Mouse (Mus musculus) hindbrain, embryonic 10.5 days (tissue): Measurements from ENCODE around the gene 4930404H24Rik. TPM values are rescaled to one million over a fixed set of nuclear protein-coding genes. Genes with fewer than 3 reads are reported as not detected.
"Not testable (repeated sequence)": the region's sequence is repeated elsewhere in the genome, so short reads cannot be mapped to it uniquely, and the experiment has no call there.

ENCODE experiments used
- DNase-seq: peaks from one replicate; pipeline ENCODE4 v3.0.0-alpha.2; 2017; ENCODE audit warnings: low spot score
- H3K27ac ChIP-seq: fragments of 300-500 bp; sonication (generic); 2 replicates; pipeline ENCODE4 v1.5.1; 2016; ENCODE audit warnings: mild to moderate bottlenecking, moderate library complexity
- H3K27me3 ChIP-seq: fragments of 300-500 bp; sonication (generic); 2 replicates; pipeline ENCODE4 v1.6.1; 2016; ENCODE audit warnings: mild to moderate bottlenecking; ENCODE audit not compliant: poor library complexity, insufficient read depth, severe bottlenecking
- H3K36me3 ChIP-seq: fragments of 300-500 bp; sonication (generic); 2 replicates; pipeline ENCODE4 v1.6.1; 2016; ENCODE audit warnings: mild to moderate bottlenecking, moderate library complexity
- H3K4me1 ChIP-seq: fragments of 300-500 bp; sonication (generic); replicated peaks from 2 replicates; pipeline ENCODE4 v1.6.1; 2016; ENCODE audit warnings: mild to moderate bottlenecking
- H3K4me3 ChIP-seq: fragments of 300-500 bp; sonication (generic); 2 replicates; pipeline ENCODE4 v1.5.1; 2016; ENCODE audit warnings: mild to moderate bottlenecking, moderate library complexity
- H3K9me3 ChIP-seq: fragments of 300-500 bp; sonication (generic); 2 replicates; pipeline ENCODE4 v1.6.1; 2016; ENCODE audit warnings: mild to moderate bottlenecking, moderate library complexity
- WGBS: fragments of 180-500 bp; shearing (Covaris S2); methylation state at CpG from one replicate; pipeline ENCODE4 v1.1.7; 2016; 5-methylcytosine and 5-hydroxymethylcytosine counted together
- polyA plus RNA-seq: library from polyadenylated mRNA; unstranded; fragments of >200 nt; fragmentation: Nextera tagmentation; extraction: Ambion mirVana; gene quantifications from 2 replicates; pipeline ENCODE4 v1.2.1, GENCODE M21; 2016

The 4930404H24Rik gene
- polyA plus RNA-seq, 1 experiment from 2014 or later: not detected

DNA sequence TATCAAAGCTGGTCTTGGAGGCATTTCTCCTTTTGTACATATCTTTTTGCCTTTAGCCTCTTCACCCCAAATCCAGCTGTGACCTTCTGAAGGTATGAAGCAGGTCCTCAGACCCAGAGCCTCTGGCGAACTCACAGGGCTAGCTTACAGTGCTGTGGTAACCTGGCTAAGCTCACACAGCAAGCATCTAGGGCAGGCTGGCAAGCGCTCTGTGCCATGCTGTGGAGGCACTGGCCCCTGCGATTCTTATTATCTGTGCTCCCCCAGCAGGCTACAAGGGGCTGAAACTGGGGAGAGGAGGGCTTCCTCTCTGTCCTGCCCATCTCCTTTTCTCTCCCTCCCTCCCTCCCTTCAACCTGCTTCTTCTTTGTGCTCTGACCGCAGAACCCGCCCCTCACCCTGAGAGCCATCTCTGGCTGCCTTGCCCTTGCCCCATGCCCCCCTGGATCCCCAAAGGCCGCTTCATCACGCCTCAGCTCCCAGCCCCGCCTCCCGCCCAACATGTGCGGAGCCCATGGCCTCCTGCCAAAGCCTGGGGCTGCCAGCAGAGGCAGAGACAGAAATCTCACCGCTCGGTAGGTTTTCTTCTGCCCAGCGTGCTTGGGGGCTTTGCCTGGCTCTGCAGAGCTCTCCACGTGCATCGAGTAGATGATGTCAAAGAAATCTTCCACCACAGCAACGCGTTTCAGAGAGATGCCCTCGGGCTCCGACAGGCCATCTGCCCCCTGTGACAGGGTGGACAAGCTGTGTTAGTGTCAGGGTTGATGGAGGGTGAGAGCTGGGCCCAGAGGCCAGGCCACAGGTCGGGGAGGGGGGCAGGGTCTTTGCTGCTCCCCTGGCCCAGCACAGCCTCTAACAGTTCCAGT lies 9.2 kb upstream of the 4930404H24Rik start:
- Histone ChIP-seq H3K36me3 (no peaks in the 10 kb centered on the region), H3K9me3 (no peaks in the 10 kb centered on the region), H3K27me3 (peaks cover 51% of the 10 kb centered on the region), H3K4me1 (peaks cover 56% of the 10 kb centered on the region), H3K4me3 (peak overlapping the region; percentile 28), H3K27ac (peak overlapping the region; percentile 82)
- WGBS: 7% methylated on average over 20 of the region's 20 CpGs
- peak; percentile 56 for DNase-seq

DNA sequence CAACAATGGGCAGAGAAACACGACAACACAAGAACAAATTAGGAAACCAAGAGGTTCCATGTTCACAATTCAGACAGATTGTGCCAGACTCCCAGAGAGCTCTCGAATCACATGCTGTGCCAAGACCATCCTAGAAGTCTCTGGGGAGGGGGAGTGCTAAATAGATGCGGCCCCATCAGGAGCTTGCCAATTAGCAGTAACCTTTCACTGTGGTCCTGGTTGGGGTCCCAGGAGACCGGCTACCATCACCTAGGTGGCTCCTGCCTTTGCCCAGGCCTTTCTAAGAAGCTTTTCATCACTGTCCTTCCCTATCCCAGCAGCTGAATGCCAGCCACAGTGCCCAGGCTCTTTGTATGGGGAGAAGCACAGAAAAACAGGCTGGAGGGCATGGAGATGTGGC lies 8.5 kb upstream of the 4930404H24Rik start:
- no peak for DNase-seq
- H3K36me3 ChIP-seq: no peaks in the 10 kb centered on the region
- peak overlapping the region; percentile 82 for H3K27ac ChIP-seq
- H3K4me3 ChIP-seq: peak overlapping the region; percentile 28; the same call in 1 of the 2 replicates
- peaks cover 49% of the 10 kb centered on the region for H3K4me1 ChIP-seq
- H3K27me3 ChIP-seq: peaks cover 55% of the 10 kb centered on the region
- no peaks in the 10 kb centered on the region for H3K9me3 ChIP-seq
- 42% methylated on average over 4 of the region's 4 CpGs for WGBS

DNA sequence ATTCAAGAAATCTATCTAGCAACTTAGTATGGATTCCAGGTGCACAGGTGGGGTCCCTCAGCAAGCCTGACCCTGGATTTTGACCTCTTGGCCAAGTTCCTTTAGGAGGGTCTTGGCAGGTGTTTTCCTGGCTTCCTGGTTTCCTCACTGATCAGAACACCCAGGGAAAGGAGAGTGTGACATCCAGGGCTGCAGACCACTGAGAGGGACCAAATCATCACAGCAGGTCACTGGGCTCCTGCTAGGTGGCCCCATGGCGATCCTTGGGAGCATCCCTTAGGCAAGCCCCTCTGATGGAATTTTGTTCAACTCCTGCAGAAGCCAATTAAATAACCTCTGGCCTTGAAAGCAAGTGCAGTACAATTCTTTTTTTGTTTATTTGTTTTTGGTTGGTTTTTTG lies 2.5 kb upstream of the 4930404H24Rik start:
- H3K27me3 ChIP-seq: peaks cover 69% of the 10 kb centered on the region
- DNase-seq: no peak
- 74% methylated on average over 1 of the region's 1 CpGs for WGBS
- H3K9me3 ChIP-seq: no peaks in the 10 kb centered on the region
- H3K36me3 ChIP-seq: no peaks in the 10 kb centered on the region
- no peak overlapping the region for H3K27ac ChIP-seq
- H3K4me1 ChIP-seq: peaks cover 48% of the 10 kb centered on the region
- no peak overlapping the region for H3K4me3 ChIP-seq

- H3K36me3 ChIP-seq: no peaks in the 10 kb centered on the region
- H3K4me1 ChIP-seq: peaks cover 51% of the 10 kb centered on the region
- peaks cover 72% of the 10 kb centered on the region for H3K27me3 ChIP-seq
Measured at GRCm38 (mm10) chr2:153490940-153491339, 1.6 kb upstream of the 4930404H24Rik start.

GRCm38 (mm10) chr2:153491512-153492178 lies 945 bp upstream of the 4930404H24Rik start:
- no peaks in the 10 kb centered on the region for H3K9me3 ChIP-seq
- H3K27ac ChIP-seq: peak overlapping the region; percentile 87
- H3K27me3 ChIP-seq: peaks cover 78% of the 10 kb centered on the region
- no peaks in the 10 kb centered on the region for H3K36me3 ChIP-seq
- peak overlapping the region; percentile 71 for H3K4me3 ChIP-seq
- 10% methylated on average over 18 of the region's 18 CpGs for WGBS
- H3K4me1 ChIP-seq: peaks cover 58% of the 10 kb centered on the region
- DNase-seq: no peak

More at GRCm38 (mm10) chr2:153490940-153491339, 1.6 kb upstream of the 4930404H24Rik start:
- Histone ChIP-seq H3K4me3 (no peak overlapping the region), H3K9me3 (no peaks in the 10 kb centered on the region), H3K27ac (peak overlapping the region; percentile 87; the same call in 1 of the 2 replicates)
- DNase-seq: no peak
- WGBS: 22% methylated on average over 5 of the region's 5 CpGs

GRCm38 (mm10) chr2:153492179-153492517 lies 442 bp upstream of the 4930404H24Rik start:
- no peaks in the 10 kb centered on the region for H3K36me3 ChIP-seq
- no peaks in the 10 kb centered on the region for H3K9me3 ChIP-seq
- H3K4me1 ChIP-seq: peaks cover 63% of the 10 kb centered on the region
- peak overlapping the region; percentile 71 for H3K4me3 ChIP-seq
- DNase-seq: peak; percentile 48
- under 1% methylated on average over 24 of the region's 24 CpGs for WGBS
- peaks cover 78% of the 10 kb centered on the region for H3K27me3 ChIP-seq
- H3K27ac ChIP-seq: peak overlapping the region; percentile 87

DNA sequence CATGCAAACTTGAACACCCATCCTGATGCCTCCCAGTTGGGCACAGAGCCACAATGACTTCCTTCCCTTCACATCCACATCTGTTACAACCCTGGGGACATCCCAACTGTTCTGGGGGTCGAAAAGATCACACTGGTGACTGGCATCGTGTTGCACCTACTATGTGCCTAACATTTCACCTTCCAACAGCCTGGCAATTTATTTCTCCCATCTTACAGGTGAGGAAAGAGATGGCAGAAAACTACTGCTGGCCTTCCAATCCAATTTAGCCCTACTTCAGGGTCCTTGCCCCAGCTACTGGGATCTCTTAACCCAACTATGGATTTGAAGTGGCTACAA lies 772 bp downstream of the 4930404H24Rik start:
- WGBS: 26% methylated on average over 2 of the region's 2 CpGs
- H3K4me3 ChIP-seq: peak overlapping the region; percentile 71
- no peaks in the 10 kb centered on the region for H3K36me3 ChIP-seq
- H3K27me3 ChIP-seq: peaks cover 88% of the 10 kb centered on the region
- H3K27ac ChIP-seq: peak overlapping the region; percentile 87
- H3K9me3 ChIP-seq: no peaks in the 10 kb centered on the region
- no peak for DNase-seq
- peaks cover 75% of the 10 kb centered on the region for H3K4me1 ChIP-seq

- no peaks in the 10 kb centered on the region for H3K36me3 ChIP-seq
- DNase-seq: peak; percentile 39
- peak overlapping the region; percentile 87 for H3K27ac ChIP-seq
- WGBS: 14% methylated on average over 6 of the region's 6 CpGs
- H3K27me3 ChIP-seq: peaks cover 91% of the 10 kb centered on the region
- H3K9me3 ChIP-seq: no peaks in the 10 kb centered on the region
- H3K4me3 ChIP-seq: peak overlapping the region; percentile 18
- peaks cover 79% of the 10 kb centered on the region for H3K4me1 ChIP-seq
Measured at GRCm38 (mm10) chr2:153493781-153494292, 1.2 kb downstream of the 4930404H24Rik start.

DNA sequence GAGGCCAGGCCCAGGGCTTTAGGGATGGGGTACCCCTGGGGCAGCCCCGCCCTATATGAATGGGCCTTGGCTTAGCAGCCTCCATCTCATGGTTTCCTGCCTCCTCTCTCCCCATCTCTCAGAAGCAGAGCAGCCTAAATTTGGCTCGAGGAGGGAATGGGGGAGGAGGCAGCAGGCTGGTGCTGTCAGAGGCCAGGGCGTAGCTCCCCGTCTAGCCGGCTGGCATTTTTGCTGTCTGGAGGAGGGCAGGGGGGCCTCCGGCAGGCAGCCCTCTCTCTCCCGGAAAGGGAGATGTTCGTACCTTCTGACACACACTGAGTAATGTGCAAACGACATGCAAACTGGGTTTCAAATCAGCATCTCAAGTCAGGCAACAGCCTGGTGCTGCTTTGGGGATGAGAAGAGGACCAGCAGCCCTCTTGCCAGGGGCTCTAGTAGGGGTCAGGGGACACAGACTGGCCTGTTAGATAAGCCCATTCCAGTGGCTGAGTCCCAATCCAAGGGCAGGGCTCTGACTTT lies 1.8 kb downstream of the 4930404H24Rik start:
- WGBS: 22% methylated on average over 9 of the region's 9 CpGs
- H3K36me3 ChIP-seq: no peaks in the 10 kb centered on the region
- DNase-seq: no peak
- H3K4me1 ChIP-seq: peaks cover 81% of the 10 kb centered on the region
- H3K9me3 ChIP-seq: no peaks in the 10 kb centered on the region
- peak overlapping the region; percentile 18 for H3K4me3 ChIP-seq
- H3K27me3 ChIP-seq: peaks cover 90% of the 10 kb centered on the region
- peak overlapping the region; percentile 87 for H3K27ac ChIP-seq

DNA sequence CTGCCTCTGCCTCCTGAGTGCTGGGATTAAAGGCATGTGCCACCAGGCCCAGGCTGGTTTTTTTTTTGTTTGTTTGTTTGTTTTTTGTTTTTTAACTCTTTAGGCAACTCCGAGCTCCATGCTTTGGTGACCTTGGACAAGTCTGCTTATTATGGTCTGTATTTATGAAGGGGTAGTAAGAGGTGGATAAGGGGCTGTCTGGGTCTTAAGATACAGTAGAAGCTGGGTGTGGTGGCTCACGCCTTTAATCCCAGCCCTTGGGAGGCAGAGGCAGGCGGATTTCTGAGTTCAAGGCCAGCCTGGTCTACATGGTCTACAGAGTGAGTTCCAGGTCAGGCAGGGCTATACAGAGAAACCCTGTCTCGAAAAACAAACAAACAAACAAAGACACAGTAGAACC lies 2.8 kb downstream of the 4930404H24Rik start:
- not testable (repeated sequence) for H3K9me3 ChIP-seq, H3K36me3 ChIP-seq, H3K4me3 ChIP-seq, DNase-seq
- peaks cover 84% of the 10 kb centered on the region for H3K4me1 ChIP-seq
- H3K27ac ChIP-seq: peak overlapping the region; percentile 85; the same call in 1 of the 2 replicates
- 93% methylated on average over 4 of the region's 4 CpGs for WGBS
- H3K27me3 ChIP-seq: peaks cover 84% of the 10 kb centered on the region

DNA sequence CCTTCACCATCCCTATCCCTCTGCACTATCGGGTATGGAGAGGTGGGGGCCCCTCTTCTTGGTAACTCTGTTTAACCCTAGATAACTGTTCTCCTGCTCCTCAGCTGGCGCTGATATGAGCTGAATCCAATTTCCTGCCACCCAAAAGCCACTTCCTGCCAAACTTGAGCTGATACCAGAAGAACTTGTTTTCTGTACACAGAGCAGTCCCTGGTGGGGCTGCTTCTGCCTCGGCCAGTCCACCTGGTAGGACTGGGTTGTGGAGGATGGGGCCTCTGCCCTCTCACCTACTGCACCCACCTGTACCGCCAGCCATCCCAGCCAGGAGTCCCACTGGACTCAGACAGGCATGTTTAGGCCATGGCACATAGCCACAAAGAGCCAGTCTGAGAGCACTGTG lies 3.2 kb downstream of the 4930404H24Rik start:
- no peak overlapping the region for H3K4me3 ChIP-seq
- peaks cover 82% of the 10 kb centered on the region for H3K4me1 ChIP-seq
- no peaks in the 10 kb centered on the region for H3K36me3 ChIP-seq
- WGBS: 84% methylated on average over 4 of the region's 4 CpGs
- H3K9me3 ChIP-seq: no peaks in the 10 kb centered on the region
- DNase-seq: no peak
- peak overlapping the region; percentile 85 for H3K27ac ChIP-seq
- peaks cover 80% of the 10 kb centered on the region for H3K27me3 ChIP-seq

- DNase-seq: no peak
- H3K9me3 ChIP-seq: no peaks in the 10 kb centered on the region
- H3K36me3 ChIP-seq: no peaks in the 10 kb centered on the region
- H3K27me3 ChIP-seq: peaks cover 75% of the 10 kb centered on the region
- H3K4me1 ChIP-seq: peaks cover 82% of the 10 kb centered on the region
- H3K27ac ChIP-seq: peak overlapping the region; percentile 85
- no peak overlapping the region for H3K4me3 ChIP-seq
- 87% methylated on average over 6 of the region's 6 CpGs for WGBS
Measured at GRCm38 (mm10) chr2:153496301-153496700, 3.7 kb downstream of the 4930404H24Rik start.

DNA sequence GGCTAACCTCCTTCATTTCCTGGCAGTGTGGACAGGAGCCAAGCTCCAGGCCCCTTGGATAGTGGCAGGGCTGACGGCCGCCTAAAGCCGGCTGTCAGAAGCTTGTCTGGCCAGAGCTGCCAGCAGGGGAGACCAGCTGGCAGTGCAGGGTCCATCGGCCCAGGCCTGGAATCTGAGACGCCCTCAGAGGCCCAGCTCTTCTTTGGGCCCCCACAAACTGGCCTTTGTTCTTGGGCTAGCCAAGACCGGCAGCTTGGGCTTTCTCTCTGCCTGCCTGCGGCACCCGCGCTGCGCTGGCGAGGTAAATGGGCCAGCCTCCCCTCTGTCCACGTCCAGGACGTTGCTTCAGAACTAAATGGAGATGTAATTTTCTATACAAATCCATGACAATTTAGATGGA lies 4.3 kb downstream of the 4930404H24Rik start:
- Histone ChIP-seq H3K27me3 (peaks cover 69% of the 10 kb centered on the region), H3K9me3 (no peaks in the 10 kb centered on the region), H3K27ac (peak overlapping the region; percentile 85), H3K4me1 (peaks cover 80% of the 10 kb centered on the region), H3K36me3 (no peaks in the 10 kb centered on the region), H3K4me3 (peak overlapping the region; percentile 9)
- 9% methylated on average over 13 of the region's 13 CpGs for WGBS
- DNase-seq: peak; percentile 81
